Mouse (Mus musculus) intestine, embryonic 14.5 days (tissue): Measurements from ENCODE around the gene Ptprm. TPM values are rescaled to one million over a fixed set of nuclear protein-coding genes. Genes with fewer than 3 reads are reported as not detected.

ENCODE experiments used
- ATAC-seq: fragments of 200-750 bp; cut with Nextera tagmentation; replicated peaks from 2 replicates; pipeline ENCODE4 v1.8.0; 2017; ENCODE audit warnings: low read depth, moderate number of reproducible peaks, moderate TSS enrichment, moderate library complexity; ENCODE audit not compliant: low FRiP score, low TSS enrichment
- DNase-seq: peaks from one replicate; pipeline ENCODE4 v3.0.0-alpha.2; 2018; ENCODE audit warnings: low spot score
- H3K27ac ChIP-seq: fragments of 300-500 bp; sonication (generic); 2 replicates; pipeline ENCODE4 v1.5.1; 2014; ENCODE audit warnings: low read depth, mild to moderate bottlenecking, control low read depth
- H3K27me3 ChIP-seq: fragments of 300-500 bp; sonication (generic); replicated peaks from 2 replicates; pipeline ENCODE4 v1.6.1; 2014; ENCODE audit warnings: low read length, control low read depth; ENCODE audit not compliant: control insufficient read depth, insufficient read depth
- H3K36me3 ChIP-seq: fragments of 300-500 bp; sonication (generic); 2 replicates; pipeline ENCODE4 v1.6.1; 2014; ENCODE audit warnings: low read length, control low read depth; ENCODE audit not compliant: control insufficient read depth, insufficient read depth
- H3K4me1 ChIP-seq: fragments of 300-500 bp; sonication (generic); replicated peaks from 2 replicates; pipeline ENCODE4 v1.6.1; 2014; ENCODE audit warnings: low read length, control low read depth, mixed read lengths; ENCODE audit not compliant: control insufficient read depth, insufficient read depth
- H3K4me2 ChIP-seq: fragments of 300-500 bp; sonication (generic); 2 replicates; pipeline ENCODE4 v1.6.1; 2014; ENCODE audit warnings: low read length
- H3K4me3 ChIP-seq: fragments of 300-500 bp; sonication (generic); 2 replicates; pipeline ENCODE4 v1.5.1; 2014; ENCODE audit warnings: low read depth, low read length, control low read depth, mixed read lengths
- H3K9ac ChIP-seq: fragments of 300-500 bp; sonication (generic); 2 replicates; pipeline ENCODE4 v1.6.1; 2014; ENCODE audit warnings: mild to moderate bottlenecking, low read length
- H3K9me3 ChIP-seq: fragments of 300-500 bp; sonication (generic); 2 replicates; pipeline ENCODE4 v1.6.1; 2016; ENCODE audit warnings: low read length, control low read depth; ENCODE audit not compliant: control insufficient read depth
- WGBS: fragments of 180-500 bp; shearing (Covaris S2); extraction: QIAGEN DNeasy Blood & Tissue Kit; methylation state at CpG from one replicate; pipeline ENCODE4 v1.1.7; 2014; 5-methylcytosine and 5-hydroxymethylcytosine counted together
- polyA plus RNA-seq: library from polyadenylated mRNA; unstranded; fragments of >200 nt; fragmentation: Nextera tagmentation; extraction: Ambion mirVana; gene quantifications from 2 replicates; pipeline ENCODE4 v1.2.1, GENCODE M21; 2014

Ptprm gene
- polyA plus RNA-seq, 1 experiment from 2014 or later: 15.9 TPM

GRCm38 (mm10) chr17:67241951-67242773, 112.1 kb downstream of the Ptprm start:
- no peaks in the 10 kb centered on the region for H3K27me3 ChIP-seq
- 51% methylated on average over 10 of the region's 10 CpGs for WGBS
- H3K36me3 ChIP-seq: no peaks in the 10 kb centered on the region
- H3K9me3 ChIP-seq: no peaks in the 10 kb centered on the region
- H3K4me2 ChIP-seq: no peak overlapping the region
- ATAC-seq (no peak), DNase-seq (no peak)
- no peak overlapping the region for H3K9ac ChIP-seq
- peaks cover 8% of the 10 kb centered on the region for H3K4me1 ChIP-seq
- no peak overlapping the region for H3K27ac ChIP-seq
- no peak overlapping the region for H3K4me3 ChIP-seq

- peaks cover 8% of the 10 kb centered on the region for H3K4me1 ChIP-seq
- no peaks in the 10 kb centered on the region for H3K27me3 ChIP-seq
- no peak overlapping the region for H3K27ac ChIP-seq
- ATAC-seq: no peak
- H3K4me2 ChIP-seq: no peak overlapping the region
- H3K4me3 ChIP-seq: no peak overlapping the region
- no peak overlapping the region for H3K9ac ChIP-seq
- H3K36me3 ChIP-seq: no peaks in the 10 kb centered on the region
- 95% methylated on average over 7 of the region's 7 CpGs for WGBS
- DNase-seq: no peak
- no peaks in the 10 kb centered on the region for H3K9me3 ChIP-seq
Observed at GRCm38 (mm10) chr17:67238866-67239265, 115.4 kb downstream of the Ptprm start.

DNA sequence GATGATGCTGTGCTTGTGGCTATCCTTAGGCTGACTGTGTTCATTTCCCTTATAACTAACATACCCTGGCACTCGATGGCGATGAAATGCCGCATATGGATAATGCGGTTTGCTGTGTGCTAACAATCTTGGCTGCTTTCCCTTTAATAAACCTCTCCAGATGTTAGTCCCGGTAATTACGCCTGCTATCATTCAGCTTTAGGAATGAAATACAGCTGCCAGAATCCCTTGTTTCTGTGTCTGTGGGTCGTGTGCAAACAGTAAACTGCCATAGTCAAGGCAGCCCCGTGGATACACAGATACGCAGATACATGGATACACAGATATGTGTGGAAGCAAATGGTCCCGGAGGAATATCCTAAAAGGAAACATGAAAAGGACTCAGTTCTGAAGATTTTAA, 116.8 kb downstream of the Ptprm start:
- Histone ChIP-seq H3K4me2 (no peak overlapping the region), H3K27me3 (no peaks in the 10 kb centered on the region), H3K27ac (no peak overlapping the region), H3K9me3 (no peaks in the 10 kb centered on the region), H3K9ac (no peak overlapping the region), H3K4me3 (no peak overlapping the region), H3K4me1 (peaks cover 5% of the 10 kb centered on the region), H3K36me3 (no peaks in the 10 kb centered on the region)
- ATAC-seq (no peak), DNase-seq (no peak)
- 72% methylated on average over 10 of the region's 10 CpGs for WGBS

DNA sequence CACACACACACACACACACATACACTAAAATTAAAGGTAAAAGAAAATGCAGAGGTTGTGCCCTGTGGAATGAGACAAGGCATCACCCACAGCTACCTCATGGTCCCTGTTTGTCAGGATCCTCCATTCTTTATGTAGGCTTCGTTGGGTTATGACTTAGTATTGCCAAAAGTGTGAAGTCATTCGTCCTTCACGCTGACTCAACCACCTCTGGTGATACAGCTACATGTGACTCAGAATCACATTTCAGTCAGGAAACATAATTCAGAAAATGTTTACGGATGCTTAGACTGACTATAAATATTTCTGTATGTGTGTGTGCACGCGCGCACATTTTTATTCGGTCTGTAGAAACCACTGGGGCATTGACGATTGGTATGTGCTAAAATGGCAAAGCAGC, 121.2 kb downstream of the Ptprm start:
- WGBS: 77% methylated on average over 9 of the region's 9 CpGs
- Histone ChIP-seq H3K4me2 (no peak overlapping the region), H3K36me3 (no peaks in the 10 kb centered on the region), H3K27me3 (no peaks in the 10 kb centered on the region), H3K9me3 (no peaks in the 10 kb centered on the region), H3K4me1 (no peaks in the 10 kb centered on the region), H3K9ac (no peak overlapping the region), H3K4me3 (no peak overlapping the region), H3K27ac (no peak overlapping the region)
- ATAC-seq: no peak
- no peak for DNase-seq

GRCm38 (mm10) chr17:67226991-67227390, 127.3 kb downstream of the Ptprm start:
- Histone ChIP-seq H3K27me3 (no peaks in the 10 kb centered on the region), H3K36me3 (no peaks in the 10 kb centered on the region), H3K9ac (no peak overlapping the region), H3K9me3 (no peaks in the 10 kb centered on the region), H3K4me1 (no peaks in the 10 kb centered on the region), H3K4me2 (no peak overlapping the region), H3K27ac (no peak overlapping the region), H3K4me3 (no peak overlapping the region)
- ATAC-seq (no peak), DNase-seq (no peak)
- 65% methylated on average over 5 of the region's 5 CpGs for WGBS

GRCm38 (mm10) chr17:67215326-67215725, 138.9 kb downstream of the Ptprm start:
- Histone ChIP-seq H3K27ac (no peak overlapping the region), H3K4me2 (no peak overlapping the region), H3K9ac (no peak overlapping the region), H3K4me3 (no peak overlapping the region), H3K27me3 (no peaks in the 10 kb centered on the region), H3K9me3 (no peaks in the 10 kb centered on the region), H3K4me1 (peaks cover 4% of the 10 kb centered on the region; the same call in 1 of the 2 replicates), H3K36me3 (no peaks in the 10 kb centered on the region)
- DNase-seq (no peak), ATAC-seq (no peak)
- 100% methylated on average over 1 of the region's 1 CpGs for WGBS

GRCm38 (mm10) chr17:67213711-67214110, 140.5 kb downstream of the Ptprm start:
- Histone ChIP-seq H3K27me3 (no peaks in the 10 kb centered on the region), H3K36me3 (no peaks in the 10 kb centered on the region), H3K4me1 (peaks cover 10% of the 10 kb centered on the region; the same call in 1 of the 2 replicates), H3K4me3 (no peak overlapping the region), H3K4me2 (no peak overlapping the region), H3K9ac (no peak overlapping the region), H3K9me3 (no peaks in the 10 kb centered on the region), H3K27ac (no peak overlapping the region)
- ATAC-seq: no peak
- WGBS: 40% methylated on average over 3 of the region's 3 CpGs
- no peak for DNase-seq

GRCm38 (mm10) chr17:67209676-67210344, 144.4 kb downstream of the Ptprm start:
- WGBS: 39% methylated on average over 8 of the region's 8 CpGs
- H3K4me3 ChIP-seq: no peak overlapping the region
- ATAC-seq: no peak
- H3K27ac ChIP-seq: no peak overlapping the region
- no peak for DNase-seq
- peaks cover 10% of the 10 kb centered on the region; the same call in 1 of the 2 replicates for H3K4me1 ChIP-seq
- no peaks in the 10 kb centered on the region for H3K27me3 ChIP-seq
- H3K9ac ChIP-seq: no peak overlapping the region
- H3K9me3 ChIP-seq: no peaks in the 10 kb centered on the region
- no peaks in the 10 kb centered on the region for H3K36me3 ChIP-seq
- no peak overlapping the region for H3K4me2 ChIP-seq
